Mouse (Mus musculus) bone marrow, adult 2 months (tissue): ENCODE results near the gene Hist2h3b.

Experiments used
- CTCF ChIP-seq: fragments of 200-500 bp; IDR thresholded peaks from 2 replicates; pipeline ENCODE4 v1.5.1; 2011; ENCODE audit warnings: low read length, control low read depth; ENCODE audit not compliant: control insufficient read depth, insufficient read depth
- POLR2A ChIP-seq: fragments of 200-500 bp; IDR thresholded peaks from 2 replicates; pipeline ENCODE4 v1.6.1; 2011; ENCODE audit warnings: low read depth, mild to moderate bottlenecking, control low read depth, low read length, borderline replicate concordance; ENCODE audit not compliant: control insufficient read depth

GRCm38 (mm10) chr3:96293368-96293767, 24.9 kb downstream of the Hist2h3b start:
- TF ChIP-seq CTCF: no peak
- TF ChIP-seq POLR2A: no peak
